Mouse (Mus musculus): ENCODE measurements at regions not wholly inside any gene's neighbourhood (a gene's known extent, or its start where the extent isn't known, plus 50 kb on each side); places are given as distances from the start of the nearest gene placed in this dataset.

- H3K4me3 ChIP-seq: no peak overlapping the region
- intact Hi-C loops (cut with DNase I): loop anchor here (5.0 kb wide), 1 partner anchor 105 kb away; no protein-coding TSS in a partner anchor
- no peak for DNase-seq
- TF ChIP-seq CTCF (IDR thresholded peaks at IDR 0.05): no peak
- peak overlapping the region; percentile 65 for H3K27ac ChIP-seq
These were observed 68.4 kb upstream of the Thpo start for GRCm38 (mm10) chr16:20802724-20803123.

GRCm38 (mm10) chr16:20800038-20800437 lies 65.7 kb upstream of the Thpo start:
- DNase-seq: no peak
- no peak overlapping the region for H3K27ac ChIP-seq
- intact Hi-C loops (cut with DNase I): loop anchor here (5.0 kb wide), 1 partner anchor 107 kb away; no protein-coding TSS in a partner anchor
- H3K4me3 ChIP-seq: no peak overlapping the region
- TF ChIP-seq CTCF (IDR thresholded peaks at IDR 0.05): no peak

- no peak overlapping the region for H3K27ac ChIP-seq
- no peak overlapping the region for H3K4me3 ChIP-seq
- intact Hi-C loops (cut with DNase I): no loop called here
- no peak for DNase-seq
- TF ChIP-seq CTCF (IDR thresholded peaks at IDR 0.05): no peak
These were observed 63.8 kb upstream of the Thpo start for GRCm38 (mm10) chr16:20798115-20798514.

GRCm38 (mm10) chr16:20794721-20795120 lies 60.4 kb upstream of the Thpo start:
- DNase-seq: no peak
- Histone ChIP-seq H3K27ac (no peak overlapping the region), H3K4me3 (no peak overlapping the region)
- no peak for TF ChIP-seq CTCF (IDR thresholded peaks at IDR 0.05)
- intact Hi-C loops (cut with DNase I): no loop called here
